Mouse (Mus musculus): ENCODE measurements around the gene Atf3. TPM values are rescaled to one million over a fixed set of nuclear protein-coding genes. Genes with fewer than 3 reads are reported as not detected.
A peak's percentile ranks its signal among the peaks of the same experiment; 100 is the strongest.

The Atf3 gene
- polyA plus RNA-seq, 1 experiment from 2014 or later = 1.4 TPM

DNA sequence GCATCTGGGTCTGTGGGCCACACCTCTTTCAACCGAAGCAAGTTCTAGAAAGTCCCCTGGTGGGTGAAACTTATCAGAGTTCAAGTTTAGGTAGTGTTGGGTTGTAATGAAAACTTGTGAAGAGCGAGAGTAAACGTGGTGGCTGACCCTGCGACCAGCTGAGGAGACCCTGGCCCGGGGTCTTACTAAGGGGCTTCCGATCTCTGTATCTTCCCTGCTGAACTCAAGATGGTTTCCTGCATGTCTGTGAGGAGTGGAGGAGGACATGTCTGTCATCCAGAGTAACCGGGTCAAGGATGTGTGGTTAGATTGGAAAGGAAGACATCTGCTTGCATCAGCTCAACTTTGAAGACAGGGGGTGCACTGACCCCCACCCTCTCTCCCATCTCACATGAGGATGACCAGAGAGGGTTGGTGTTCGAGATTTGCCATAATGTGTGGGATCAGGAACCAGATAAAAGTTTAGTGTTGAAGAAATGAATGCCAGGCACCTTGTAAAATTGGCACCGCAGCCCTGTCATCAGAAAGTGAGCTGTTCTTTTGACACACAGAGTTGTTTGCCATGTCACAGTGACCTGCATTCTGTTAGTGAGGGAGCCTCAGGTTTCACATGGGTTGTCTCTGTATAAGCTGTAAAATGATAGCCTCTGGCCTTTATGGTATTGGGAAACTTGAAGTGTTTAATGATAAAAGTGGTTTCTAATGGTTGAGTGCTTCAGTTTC is 7.3 kb upstream of the Atf3 start:
- H3K27ac ChIP-seq = no peak overlapping the region
- ATAC-seq = peak; percentile 6
- peak overlapping the region; percentile 77 for H3K4me3 ChIP-seq
- peak overlapping the region; percentile 98 for H3K4me2 ChIP-seq
- peaks cover 19% of the 10 kb centered on the region for H3K4me1 ChIP-seq
- H3K36me3 ChIP-seq (ENCODE audit: poor library complexity, severe bottlenecking) = no peaks in the 10 kb centered on the region
- 53% methylated on average over 9 of the region's 9 CpGs for WGBS
- H3K9ac ChIP-seq = peak overlapping the region; percentile 83
- H3K9me3 ChIP-seq (replicated peaks) = no peaks in the 10 kb centered on the region
- H3K27me3 ChIP-seq = no peaks in the 10 kb centered on the region

DNA sequence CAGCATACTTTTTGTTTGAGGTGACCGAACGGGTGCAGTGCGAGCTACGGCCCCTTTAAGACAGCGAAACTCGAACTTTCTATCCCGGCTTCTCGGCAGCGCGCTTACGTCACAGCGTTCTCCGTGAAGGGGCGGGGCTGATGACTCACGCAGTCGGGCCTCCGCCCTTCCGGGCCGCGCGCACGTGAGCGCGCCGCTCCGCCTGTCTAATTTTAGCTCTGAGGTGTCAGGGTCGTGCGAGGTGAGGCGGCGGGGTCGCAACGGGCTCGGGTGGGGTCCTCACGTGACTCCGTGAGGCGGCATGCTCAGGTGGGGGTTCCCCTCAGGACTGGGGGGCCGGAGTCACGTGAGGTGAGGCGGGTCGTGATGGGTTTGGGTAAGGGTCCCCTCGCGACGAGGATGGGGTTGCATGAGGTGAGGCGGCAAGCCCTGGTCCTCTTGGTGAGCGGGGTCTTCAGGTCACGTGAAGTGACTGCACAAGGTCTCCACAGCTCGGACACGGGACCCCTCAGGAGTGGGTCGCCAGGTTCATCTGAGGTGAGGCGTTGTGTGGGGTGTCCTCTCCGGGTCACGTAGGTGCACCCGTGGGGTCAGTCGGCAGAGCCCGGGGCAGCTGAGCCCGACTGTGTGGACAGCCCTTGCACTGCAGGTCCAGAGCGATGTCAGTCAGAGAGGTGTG is 6.6 kb upstream of the Atf3 start:
- Histone ChIP-seq H3K9me3 (replicated peaks) (no peaks in the 10 kb centered on the region), H3K27me3 (no peaks in the 10 kb centered on the region), H3K27ac (no peak overlapping the region), H3K9ac (peak overlapping the region; percentile 83), H3K4me1 (peaks cover 19% of the 10 kb centered on the region), H3K4me2 (peak overlapping the region; percentile 98), H3K36me3 (ENCODE audit: poor library complexity, severe bottlenecking) (no peaks in the 10 kb centered on the region), H3K4me3 (peak overlapping the region; percentile 77)
- WGBS = 2% methylated on average over 57 of the region's 57 CpGs
- ATAC-seq = peak; percentile 91

DNA sequence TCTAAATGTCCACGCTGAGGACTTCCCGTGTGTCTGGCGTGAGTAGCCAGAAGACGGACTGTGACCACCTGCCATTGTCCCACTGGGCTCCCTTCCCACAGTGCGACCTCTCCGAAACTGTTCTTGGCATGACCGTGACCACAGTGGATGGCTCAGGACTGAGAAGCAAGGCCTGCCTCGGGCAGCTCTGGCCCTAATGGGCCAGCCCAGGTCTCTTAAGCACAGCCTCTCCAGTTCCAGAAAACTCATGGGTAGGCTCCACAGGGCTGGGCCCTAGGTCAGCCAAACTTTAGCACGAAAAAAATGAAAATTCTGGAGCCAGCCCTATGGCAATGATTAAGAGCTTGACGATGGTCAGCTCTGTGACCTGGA is 6.1 kb upstream of the Atf3 start:
- 51% methylated on average over 10 of the region's 10 CpGs for WGBS
- Histone ChIP-seq H3K27ac (peak overlapping the region; percentile 40; the same call in 1 of the 2 replicates), H3K4me3 (peak overlapping the region; percentile 77), H3K4me2 (peak overlapping the region; percentile 98), H3K4me1 (peaks cover 19% of the 10 kb centered on the region), H3K9ac (peak overlapping the region; percentile 83), H3K27me3 (no peaks in the 10 kb centered on the region), H3K36me3 (ENCODE audit: poor library complexity, severe bottlenecking) (no peaks in the 10 kb centered on the region), H3K9me3 (replicated peaks) (no peaks in the 10 kb centered on the region)
- ATAC-seq = peak; percentile 83

DNA sequence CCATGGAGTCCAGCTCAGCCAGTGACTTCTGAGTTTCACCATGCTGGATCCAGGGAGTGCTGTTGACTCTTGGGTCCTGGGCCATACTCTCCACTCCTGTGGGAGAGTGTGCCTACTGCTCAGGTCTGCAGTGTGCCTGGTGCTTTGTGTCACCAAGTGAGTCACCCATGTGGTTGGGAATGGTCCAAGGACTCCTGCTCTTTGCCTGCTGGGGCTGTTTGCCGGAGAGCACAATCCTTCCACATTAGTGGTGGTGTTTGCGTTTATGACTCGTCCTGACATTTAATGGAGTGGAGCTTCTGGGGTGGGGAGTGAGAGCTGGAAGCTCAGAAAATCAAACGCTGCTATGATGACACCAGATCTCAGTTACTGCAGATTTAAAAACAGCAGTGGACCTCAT is 4.2 kb upstream of the Atf3 start:
- no peaks in the 10 kb centered on the region for H3K9me3 ChIP-seq (replicated peaks)
- H3K36me3 ChIP-seq (ENCODE audit: poor library complexity, severe bottlenecking) = no peaks in the 10 kb centered on the region
- H3K9ac ChIP-seq = no peak overlapping the region
- no peak overlapping the region for H3K4me3 ChIP-seq
- no peak overlapping the region for H3K27ac ChIP-seq
- ATAC-seq = no peak
- H3K4me1 ChIP-seq = peaks cover 19% of the 10 kb centered on the region
- no peak overlapping the region for H3K4me2 ChIP-seq
- 0 out of 2 replicates have a peak, but pooled peaks cover 3% of the 10 kb centered on the region for H3K27me3 ChIP-seq
- 88% methylated on average over 4 of the region's 4 CpGs for WGBS

DNA sequence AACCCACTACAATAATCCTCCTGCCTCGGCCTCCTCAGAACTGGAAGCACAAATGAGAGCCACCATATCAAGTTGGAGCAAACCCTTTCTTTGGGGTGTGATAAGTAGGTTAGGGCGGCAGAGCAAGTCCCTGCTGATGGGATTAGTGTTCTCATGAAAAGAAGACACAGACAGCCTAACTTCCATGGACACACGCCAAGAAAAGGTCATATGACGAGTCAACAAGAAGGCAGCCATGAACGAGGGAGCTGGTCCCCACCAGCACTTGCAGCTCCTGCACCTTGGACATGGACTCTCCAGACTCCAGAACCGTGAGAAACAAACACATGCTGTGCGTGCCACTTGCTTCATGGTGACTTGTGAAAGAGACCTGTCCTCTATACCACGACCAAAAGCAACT is 2.7 kb upstream of the Atf3 start:
- 77% methylated on average over 8 of the region's 8 CpGs for WGBS

DNA sequence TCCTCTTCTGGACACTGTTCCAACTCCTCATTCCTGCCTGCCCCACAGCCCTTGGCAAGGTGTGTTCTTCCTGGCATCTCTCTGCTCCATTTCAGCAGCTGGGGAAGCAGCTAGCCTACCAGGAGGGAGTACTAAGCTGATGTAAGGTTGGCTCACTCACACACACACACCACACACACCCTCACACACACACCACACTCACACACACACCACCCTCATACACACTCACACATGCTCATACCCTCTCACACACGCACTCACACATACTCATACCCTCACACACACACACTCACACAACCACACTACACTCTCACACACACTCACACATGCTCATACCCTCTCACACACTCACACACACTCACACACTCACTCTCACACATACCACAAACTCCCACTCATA is 1.9 kb upstream of the Atf3 start:
- Histone ChIP-seq H3K4me3 (no peak overlapping the region), H3K4me2 (no peak overlapping the region), H3K9me3 (replicated peaks) (no peaks in the 10 kb centered on the region), H3K4me1 (peaks cover 8% of the 10 kb centered on the region), H3K9ac (no peak overlapping the region), H3K36me3 (ENCODE audit: poor library complexity, severe bottlenecking) (no peaks in the 10 kb centered on the region), H3K27me3 (peaks cover 10% of the 10 kb centered on the region; the same call in 1 of the 2 replicates), H3K27ac (no peak overlapping the region)
- 88% methylated on average over 1 of the region's 1 CpGs for WGBS
- no peak for ATAC-seq

More for the DNA sequence above, 2.7 kb upstream of the Atf3 start:
- no peak for ATAC-seq
- Histone ChIP-seq H3K36me3 (ENCODE audit: poor library complexity, severe bottlenecking) (no peaks in the 10 kb centered on the region), H3K4me1 (peaks cover 16% of the 10 kb centered on the region), H3K27me3 (peaks cover 10% of the 10 kb centered on the region; the same call in 1 of the 2 replicates), H3K9ac (no peak overlapping the region), H3K27ac (no peak overlapping the region), H3K4me2 (no peak overlapping the region), H3K4me3 (no peak overlapping the region), H3K9me3 (replicated peaks) (no peaks in the 10 kb centered on the region)

DNA sequence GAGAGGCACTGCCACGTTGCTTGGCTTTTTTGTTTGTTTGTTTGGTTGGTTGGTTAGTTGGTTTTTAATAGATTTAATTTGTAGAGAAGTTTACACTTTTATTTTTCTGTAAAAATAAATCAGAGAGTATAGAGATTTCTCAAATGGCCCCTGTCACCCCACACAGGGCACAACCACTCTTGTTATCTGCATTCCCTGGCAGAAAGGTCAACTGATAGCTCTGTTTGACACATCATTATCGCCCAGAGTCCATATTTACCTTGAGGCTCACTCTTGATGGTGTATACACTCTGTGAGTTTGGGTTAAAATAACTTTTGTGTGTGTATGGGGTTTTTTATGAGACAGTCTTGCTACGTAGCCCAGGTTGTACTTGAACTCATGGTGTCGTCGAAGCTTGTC is 744 bp upstream of the Atf3 start:
- Histone ChIP-seq H3K36me3 (ENCODE audit: poor library complexity, severe bottlenecking) (no peaks in the 10 kb centered on the region), H3K9me3 (replicated peaks) (no peaks in the 10 kb centered on the region), H3K4me1 (peaks cover under 1% of the 10 kb centered on the region; the same call in 1 of the 2 replicates), H3K4me3 (no peak overlapping the region), H3K27ac (no peak overlapping the region), H3K4me2 (no peak overlapping the region), H3K27me3 (peaks cover 10% of the 10 kb centered on the region; the same call in 1 of the 2 replicates), H3K9ac (no peak overlapping the region)
- 88% methylated on average over 5 of the region's 5 CpGs for WGBS
- no peak for ATAC-seq

DNA sequence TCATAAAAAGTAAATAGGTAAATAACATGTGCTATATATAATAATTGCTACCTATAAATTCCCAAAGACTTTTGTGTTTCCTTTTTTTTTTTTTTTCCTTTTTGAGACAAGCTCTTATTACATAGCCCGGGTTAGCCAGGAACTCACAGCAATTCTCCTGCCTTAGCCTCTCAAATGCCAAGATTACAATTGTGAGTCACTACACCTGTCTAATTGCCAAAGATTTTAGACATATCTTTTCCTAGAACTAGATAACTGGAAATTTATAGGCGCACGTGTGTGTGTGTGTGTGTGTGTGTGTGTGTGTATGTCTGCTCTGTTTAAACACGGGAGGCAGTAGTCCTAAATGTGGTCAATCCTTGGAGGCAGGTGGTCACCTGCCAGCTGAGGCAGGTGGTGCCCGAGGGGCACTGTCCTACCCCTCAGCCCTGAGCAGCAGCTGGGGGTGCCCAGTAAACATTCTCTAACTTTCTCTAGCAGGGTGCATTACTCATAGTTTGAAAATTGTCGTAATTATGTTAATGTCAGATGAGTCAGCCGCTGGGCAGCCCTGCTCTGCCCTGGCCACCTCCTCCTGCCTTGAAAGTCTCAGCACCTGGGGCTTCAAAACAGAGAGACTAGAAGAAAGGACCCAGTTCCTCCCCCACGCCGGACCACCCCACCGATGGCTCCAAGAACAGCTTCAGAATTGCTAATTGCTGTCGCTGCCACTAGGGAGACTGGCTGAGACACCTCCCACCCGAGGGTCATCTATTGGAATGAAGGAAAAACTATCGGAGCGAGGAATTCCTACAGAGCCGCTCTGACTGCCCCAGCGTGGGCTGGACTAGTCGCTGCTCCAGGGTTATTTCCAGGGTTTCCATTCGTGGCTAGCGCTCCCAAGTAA is 1.8 kb downstream of the Atf3 start:
- WGBS = 34% methylated on average over 19 of the region's 19 CpGs
- Histone ChIP-seq H3K4me3 (no peak overlapping the region), H3K4me1 (no peaks in the 10 kb centered on the region), H3K9ac (no peak overlapping the region), H3K9me3 (replicated peaks) (no peaks in the 10 kb centered on the region), H3K4me2 (no peak overlapping the region), H3K36me3 (ENCODE audit: poor library complexity, severe bottlenecking) (no peaks in the 10 kb centered on the region), H3K27ac (no peak overlapping the region), H3K27me3 (peaks cover 10% of the 10 kb centered on the region; the same call in 1 of the 2 replicates)
- no peak for ATAC-seq

DNA sequence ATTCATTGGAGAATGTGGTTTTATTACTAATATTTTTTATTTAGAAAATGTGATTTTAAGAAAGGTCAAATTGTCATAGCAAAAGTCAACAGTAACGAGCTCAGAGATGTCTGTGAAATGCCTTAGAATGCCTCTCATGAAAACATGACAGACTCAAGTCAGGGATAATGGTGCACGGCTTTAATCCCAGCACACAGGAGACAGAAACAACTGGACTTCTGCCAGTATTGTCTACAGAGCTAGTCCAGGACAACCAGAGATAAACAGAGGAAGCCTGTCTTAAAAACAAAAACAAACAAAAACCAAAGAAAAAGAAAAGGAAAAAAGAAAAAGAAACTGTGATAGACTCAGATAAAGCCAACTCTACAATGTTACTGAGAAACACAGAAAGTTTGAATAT is 6.7 kb downstream of the Atf3 start:
- Histone ChIP-seq H3K9me3 (replicated peaks) (no peaks in the 10 kb centered on the region), H3K27ac (no peak overlapping the region), H3K4me3 (no peak overlapping the region), H3K36me3 (ENCODE audit: poor library complexity, severe bottlenecking) (no peaks in the 10 kb centered on the region), H3K27me3 (no peaks in the 10 kb centered on the region), H3K4me2 (no peak overlapping the region), H3K4me1 (no peaks in the 10 kb centered on the region), H3K9ac (no peak overlapping the region)
- WGBS = 48% methylated on average over 2 of the region's 2 CpGs
- ATAC-seq = no peak

DNA sequence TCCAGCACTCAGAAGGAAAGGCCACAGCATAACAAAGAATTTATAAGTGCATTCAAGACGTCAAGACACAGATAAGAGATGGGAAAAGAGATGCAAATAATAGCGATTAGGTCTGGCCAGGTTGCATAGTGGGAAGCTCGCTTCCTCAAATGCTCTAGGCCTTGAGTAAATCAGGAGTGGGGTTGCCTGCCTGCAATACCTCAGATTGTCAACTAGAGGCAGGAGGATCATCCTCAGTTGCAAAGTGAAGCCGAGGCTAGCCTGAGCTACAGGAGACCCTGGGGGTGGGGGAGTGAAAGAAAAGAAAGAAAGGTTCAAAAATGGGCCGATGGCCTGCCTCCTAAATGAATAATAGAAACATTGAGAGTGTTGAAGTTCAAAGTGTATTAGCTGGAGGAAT is 12.0 kb downstream of the Atf3 start:
- Histone ChIP-seq H3K36me3 (ENCODE audit: poor library complexity, severe bottlenecking) (no peaks in the 10 kb centered on the region), H3K27ac (no peak overlapping the region)
- 83% methylated on average over 5 of the region's 5 CpGs for WGBS

DNA sequence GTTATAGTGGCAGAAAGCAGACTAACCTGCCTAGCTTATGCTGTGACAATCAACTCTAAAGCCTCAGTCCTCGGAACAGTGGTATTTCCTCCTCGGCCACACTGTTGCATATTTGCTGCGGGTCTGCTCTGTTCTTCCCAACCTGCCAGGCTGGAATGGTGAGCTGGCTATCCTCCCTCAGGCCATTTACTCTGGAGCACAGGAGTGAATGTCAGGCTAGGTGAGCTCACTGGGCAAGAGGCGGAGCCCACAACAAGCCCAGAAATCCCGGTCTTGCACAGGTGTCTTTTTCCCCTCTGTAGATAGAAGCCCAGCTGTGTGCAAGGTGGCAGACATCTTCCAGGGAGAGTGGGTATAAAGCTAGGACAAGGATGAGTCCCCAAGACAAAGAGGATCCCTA is 13.0 kb downstream of the Atf3 start:
- Histone ChIP-seq H3K4me3 (no peak overlapping the region), H3K36me3 (ENCODE audit: poor library complexity, severe bottlenecking) (no peaks in the 10 kb centered on the region), H3K4me1 (no peaks in the 10 kb centered on the region), H3K9me3 (replicated peaks) (no peaks in the 10 kb centered on the region), H3K27ac (no peak overlapping the region), H3K27me3 (no peaks in the 10 kb centered on the region), H3K4me2 (no peak overlapping the region), H3K9ac (no peak overlapping the region)
- no peak for ATAC-seq
- WGBS = 77% methylated on average over 5 of the region's 5 CpGs

More for the DNA sequence above, 12.0 kb downstream of the Atf3 start:
- Histone ChIP-seq H3K4me2 (no peak overlapping the region), H3K9me3 (replicated peaks) (no peaks in the 10 kb centered on the region), H3K27me3 (no peaks in the 10 kb centered on the region), H3K4me3 (no peak overlapping the region), H3K4me1 (no peaks in the 10 kb centered on the region), H3K9ac (no peak overlapping the region)
- no peak for ATAC-seq

DNA sequence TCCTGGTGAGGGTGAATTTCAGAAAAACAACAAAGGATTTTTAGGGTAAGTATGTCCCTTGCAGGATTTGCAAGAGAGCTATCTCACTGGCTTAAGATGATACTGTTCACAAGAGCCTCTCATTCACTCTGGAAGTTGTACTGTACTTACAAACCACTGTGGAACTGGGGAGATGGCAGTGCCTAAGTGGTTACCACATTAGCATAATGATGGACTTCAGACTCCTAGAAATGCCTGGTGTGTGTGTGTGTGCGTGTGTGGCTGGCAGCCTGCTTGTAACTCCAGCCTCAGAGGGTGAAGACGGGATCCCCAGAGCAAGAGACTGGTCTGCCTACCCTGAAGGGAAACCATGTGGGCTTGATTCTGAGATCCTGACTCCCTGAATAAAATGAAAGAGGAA is 14.3 kb downstream of the Atf3 start:
- no peak overlapping the region for H3K27ac ChIP-seq
- H3K4me3 ChIP-seq = no peak overlapping the region
- no peak overlapping the region for H3K4me2 ChIP-seq
- no peaks in the 10 kb centered on the region for H3K27me3 ChIP-seq
- H3K4me1 ChIP-seq = no peaks in the 10 kb centered on the region
- H3K9me3 ChIP-seq (replicated peaks) = no peaks in the 10 kb centered on the region
- no peak overlapping the region for H3K9ac ChIP-seq
- no peak for ATAC-seq
- no peaks in the 10 kb centered on the region for H3K36me3 ChIP-seq (ENCODE audit: poor library complexity, severe bottlenecking)
- 74% methylated on average over 2 of the region's 2 CpGs for WGBS

Data from forebrain, embryonic 13.5 days (tissue).